Mouse (Mus musculus): ENCODE measurements at regions not wholly inside any gene's neighbourhood (a gene's known extent, or its start where the extent isn't known, plus 50 kb on each side); places are given as distances from the start of the nearest gene placed in this dataset.

DNA sequence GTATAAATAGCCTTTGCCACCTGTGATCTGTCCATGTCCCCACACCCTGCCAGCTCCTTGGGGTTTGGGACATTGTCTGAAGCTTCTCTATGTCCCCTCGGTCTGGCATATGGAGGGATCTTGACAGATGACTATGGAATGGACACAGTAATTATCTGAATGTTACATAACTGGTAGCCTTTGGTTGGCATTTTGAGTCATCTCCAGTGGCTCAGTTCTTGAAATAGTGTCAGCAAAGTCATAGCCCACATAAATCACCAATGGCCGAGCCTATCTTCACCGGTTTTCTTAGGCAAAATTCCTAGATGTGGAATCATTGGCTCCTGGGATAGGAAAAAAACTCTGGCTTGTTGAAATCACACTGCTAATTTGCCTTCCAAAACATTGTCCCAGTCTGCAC is 67.3 kb upstream of the Ephb1 start:
- no peak for TF ChIP-seq CTCF (IDR thresholded peaks at IDR 0.05; ENCODE audit: borderline replicate concordance, insufficient read depth, low read depth, low read length)
- no peak for TF ChIP-seq POLR2A (IDR thresholded peaks at IDR 0.05; ENCODE audit: borderline replicate concordance, insufficient read depth, low read length)
